In the genomic region with DNA sequence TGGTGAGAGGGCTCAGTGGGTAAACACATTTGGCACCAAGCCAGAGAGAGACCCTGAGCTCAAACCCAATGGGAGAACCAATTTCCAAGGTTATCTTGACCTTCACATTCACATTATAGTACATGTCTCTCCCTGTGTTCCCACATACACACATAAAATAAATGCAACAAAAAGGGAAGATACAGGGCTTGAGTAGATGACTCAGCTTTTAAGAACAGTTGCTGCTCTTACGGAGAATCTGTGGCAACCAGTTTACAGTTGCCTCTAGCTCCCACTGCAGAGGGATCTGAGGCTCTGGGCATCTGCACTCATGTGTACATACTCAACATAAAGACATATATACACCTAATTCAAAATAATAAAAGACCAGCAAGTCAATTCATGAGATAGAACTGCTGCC, we compare ENCODE assay signal across 15 mouse cellular contexts.
"Had no signal": no experiment of that assay in that cellular context is flagged by ENCODE, and none has a peak within 500 bp of the region (broad histone marks: within the 10 kb centered on the region; RNA-seq: fewer than 3 reads in every experiment).

No protein-coding gene starts in this region.

- H3K9me3 ChIP-seq: limb, embryonic 10.5 days; limb, embryonic 13.5 days; liver, embryonic 13.5 days had no signal

- DNase-seq: kidney, postnatal 25 days; layer of hippocampus, adult 9-11 months; layer of hippocampus, postnatal 36 days; liver, embryonic 13.5 days; lung, adult 2 months; lung, postnatal 14 days; lung, postnatal 4 days; midbrain, embryonic 14.5 days; thymus, adult 18-20 months; thymus, postnatal 36 days had no signal

- H3K4me3 ChIP-seq: layer of hippocampus, adult 2 months; limb, embryonic 10.5 days; limb, embryonic 13.5 days; liver, embryonic 13.5 days had no signal

- H3K4me2 ChIP-seq: limb, embryonic 13.5 days; liver, embryonic 13.5 days; midbrain, embryonic 11.5 days had no signal

- H3K27me3 ChIP-seq: limb, embryonic 13.5 days; liver, embryonic 13.5 days had no signal

- H3K9ac ChIP-seq: limb, embryonic 13.5 days; liver, embryonic 13.5 days had no signal

- H3K27ac ChIP-seq: kidney, postnatal 0 days; layer of hippocampus, adult 2 months; limb, embryonic 10.5 days; limb, embryonic 13.5 days; liver, embryonic 13.5 days had no signal

- H3K4me1 ChIP-seq: limb, embryonic 10.5 days; limb, embryonic 13.5 days; liver, embryonic 13.5 days had no signal
